Mouse (Mus musculus): ENCODE data around the gene Cryba1.

The Cryba1 gene

GRCm38 (mm10) chr11:77719055-77719454 is 6.0 kb downstream of the Cryba1 start:
- in situ Hi-C loops (cut with MboI, MseI), result no loop called here

- in situ Hi-C loops (cut with MboI, MseI), result no loop called here
Observed at GRCm38 (mm10) chr11:77713736-77714135, 11.3 kb downstream of the Cryba1 start.

DNA sequence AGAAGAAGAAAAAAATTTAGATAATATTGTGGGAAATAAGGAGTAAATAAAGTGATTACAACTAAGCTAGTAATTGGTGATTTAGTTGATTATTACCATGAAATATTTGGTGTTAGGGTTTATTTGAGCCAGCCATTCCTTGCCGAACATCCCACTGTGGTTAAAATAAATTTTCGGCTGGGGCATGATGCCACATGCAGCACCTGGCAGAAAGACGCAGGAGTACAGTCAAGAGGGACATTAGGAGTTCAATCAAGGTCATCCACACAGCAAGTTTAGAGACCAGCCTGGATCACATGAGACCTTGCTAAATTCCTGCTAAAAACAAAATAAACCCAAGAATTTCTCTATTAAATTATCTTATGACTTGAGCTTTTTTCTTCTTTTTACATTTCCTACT is 16.0 kb downstream of the Cryba1 start:
- in situ Hi-C loops (cut with MboI, MseI), result no loop called here

DNA sequence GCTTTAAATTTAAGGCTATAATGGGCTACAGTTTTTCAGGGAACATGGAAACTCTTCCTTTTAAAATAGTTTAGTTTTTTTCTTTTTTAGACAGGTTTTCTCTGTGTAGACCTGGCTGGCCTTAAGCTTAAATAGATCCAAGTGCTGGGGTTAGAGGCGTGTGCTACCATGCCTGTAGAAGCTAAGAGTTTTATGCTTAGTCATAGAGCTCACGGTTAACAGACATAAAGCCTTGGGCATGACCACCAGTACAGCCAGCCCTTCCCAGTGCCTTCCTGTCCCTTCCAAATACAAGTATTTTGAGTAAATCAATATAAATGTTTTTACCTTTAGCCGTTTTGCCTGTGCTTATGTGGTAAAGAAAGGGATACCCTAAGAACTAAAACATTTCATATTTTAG is 19.2 kb downstream of the Cryba1 start:
- in situ Hi-C loops (cut with MboI, MseI), result no loop called here

DNA sequence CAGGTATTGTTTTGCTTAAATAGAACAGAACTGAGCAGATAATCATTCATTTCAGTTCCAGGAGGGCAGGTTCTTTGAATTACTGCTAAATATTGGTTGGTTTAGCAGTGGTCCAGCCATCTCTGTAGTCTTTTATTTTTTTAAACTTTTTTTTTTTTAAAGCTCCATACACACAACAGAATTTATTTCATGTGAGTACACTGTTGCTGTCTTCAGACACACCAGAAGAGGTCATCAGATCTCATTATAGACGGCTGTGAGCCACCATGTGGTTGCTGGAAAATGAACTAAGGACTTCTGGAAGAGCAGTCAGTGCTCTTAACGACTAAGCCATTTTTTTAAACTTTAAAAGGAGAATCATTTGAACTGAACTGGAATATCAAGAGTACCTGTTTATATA is 27.9 kb downstream of the Cryba1 start:
- in situ Hi-C loops (cut with MboI, MseI), result no loop called here

GRCm38 (mm10) chr11:77693026-77693425 is 32.1 kb downstream of the Cryba1 start:
- in situ Hi-C loops (cut with MboI, MseI), result no loop called here

DNA sequence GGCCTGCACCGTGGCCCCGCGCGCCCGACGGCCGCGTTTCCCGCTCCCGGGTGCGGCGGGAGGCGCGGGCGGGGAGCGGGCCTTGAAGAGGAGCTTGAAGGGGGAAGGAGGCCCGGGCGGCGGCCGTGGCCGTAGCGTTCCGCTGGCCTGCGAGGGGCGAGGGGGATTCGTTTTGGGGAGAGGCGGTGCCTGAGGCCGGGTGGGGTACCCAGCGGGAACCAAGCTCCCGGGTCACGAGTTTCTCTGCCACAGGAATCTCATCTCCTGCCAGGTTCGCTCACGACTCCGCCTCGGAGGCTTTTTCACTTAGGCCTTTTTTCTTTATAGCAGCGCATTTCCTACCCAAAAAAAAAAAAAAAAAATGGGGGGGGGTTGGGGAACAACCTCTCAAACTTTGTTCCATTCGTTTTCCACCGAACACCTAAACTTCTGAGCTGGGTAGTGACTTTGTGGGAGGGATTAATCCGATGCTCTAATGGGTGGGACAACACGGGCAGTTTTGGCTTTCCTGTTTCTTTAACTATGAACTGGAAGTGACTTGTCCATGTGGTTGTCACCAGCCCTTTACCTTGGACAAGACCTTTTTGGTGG is 37.4 kb downstream of the Cryba1 start:
- in situ Hi-C loops (cut with MboI, MseI), result no loop called here

- in situ Hi-C loops (cut with MboI, MseI), result no loop called here
Observed at GRCm38 (mm10) chr11:77686841-77687540, 38.1 kb downstream of the Cryba1 start.

DNA sequence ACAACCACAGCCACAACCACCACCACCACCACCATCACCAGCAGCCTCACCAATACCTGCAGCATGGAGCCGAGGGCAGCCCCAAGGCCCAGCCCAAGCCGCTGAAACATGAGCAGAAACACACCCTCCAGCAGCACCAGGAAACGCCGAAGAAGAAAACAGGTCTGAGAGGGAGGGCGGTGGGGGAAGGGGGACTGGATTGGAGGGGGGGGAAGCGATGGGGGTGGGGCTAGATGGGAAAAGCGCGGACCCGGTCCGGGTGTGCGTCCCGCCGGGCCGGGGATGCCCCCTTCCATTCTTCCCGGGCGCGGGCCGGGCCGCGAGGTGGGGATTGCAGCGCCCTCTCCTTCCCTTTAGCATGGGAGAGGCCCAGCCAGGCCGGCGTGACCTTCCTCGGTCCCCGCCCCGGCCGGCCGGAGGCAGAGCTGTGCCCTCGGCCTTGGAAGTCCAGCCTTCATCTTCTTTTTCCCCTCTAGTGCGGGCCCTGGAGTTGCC is 38.7 kb downstream of the Cryba1 start:
- in situ Hi-C loops (cut with MboI, MseI), result no loop called here

DNA sequence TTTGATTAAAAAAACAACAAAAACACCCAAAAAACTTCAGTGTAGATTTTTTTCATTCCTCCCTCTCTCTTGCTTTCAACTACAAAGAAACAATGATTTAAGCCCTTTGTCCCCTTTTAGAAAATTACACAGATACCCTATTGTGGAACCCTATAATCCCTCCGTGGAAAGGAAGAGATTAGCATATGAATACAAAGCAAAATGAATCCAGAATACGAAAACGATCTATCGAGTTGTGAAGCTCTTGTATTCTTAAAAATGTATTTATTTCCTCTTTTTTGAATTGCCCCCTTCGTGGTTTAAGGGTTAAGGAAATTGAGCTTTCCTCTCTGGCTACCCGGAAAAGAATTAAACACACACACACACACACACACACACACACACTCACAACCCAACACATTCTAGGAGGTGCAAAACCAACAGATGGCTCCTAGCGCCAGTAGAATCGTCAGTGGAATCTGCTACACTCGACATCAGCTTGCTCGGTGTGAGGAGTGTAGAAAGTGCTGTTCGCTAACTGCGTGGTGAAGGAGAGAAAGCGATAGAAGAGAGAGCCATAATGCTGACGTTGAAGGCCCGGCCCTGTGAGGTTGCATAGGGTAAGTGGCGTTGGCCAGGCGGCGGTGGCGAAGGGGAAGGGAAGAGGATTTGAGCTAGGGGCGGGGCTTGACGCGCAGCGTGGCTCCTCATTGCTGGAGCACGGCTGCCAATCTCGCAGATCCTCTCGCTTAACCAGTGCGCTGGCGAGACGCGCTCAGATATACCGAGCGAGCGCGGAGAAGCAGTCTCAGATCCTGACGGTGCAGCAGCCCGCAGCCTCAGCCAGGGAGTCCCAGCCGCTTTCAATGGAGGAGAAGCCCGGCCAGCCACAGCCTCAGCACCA is 39.5 kb downstream of the Cryba1 start, which contains the start of gene Nufip2:
Nufip2 (plus strand) TSS at position 773 of the 883 bp plus-strand sequence.
- in situ Hi-C loops (cut with MboI, MseI), result no loop called here

- in situ Hi-C loops (cut with MboI, MseI), result no loop called here
Observed at GRCm38 (mm10) chr11:77684896-77685295, 40.2 kb downstream of the Cryba1 start.

DNA sequence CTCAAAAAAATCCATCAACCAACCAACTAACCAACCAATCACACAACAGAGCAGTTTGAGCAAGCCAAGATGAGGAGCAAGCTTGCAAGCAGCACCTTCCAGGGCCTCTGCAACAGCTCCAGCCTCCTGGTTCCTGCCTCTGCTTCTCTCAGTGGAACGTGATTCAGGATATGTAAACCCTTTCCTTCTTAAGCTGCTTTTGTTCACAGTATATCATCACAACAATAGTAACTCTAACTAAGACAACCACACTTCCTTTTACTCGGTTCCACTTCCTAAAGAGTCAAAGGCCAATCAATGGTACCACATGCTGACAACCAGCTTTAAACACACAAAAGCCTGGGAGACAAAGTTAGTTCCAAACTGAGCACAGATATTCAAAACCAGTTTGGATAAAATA is 45.1 kb downstream of the Cryba1 start:
- in situ Hi-C loops (cut with MboI, MseI), result no loop called here

GRCm38 (mm10) chr11:77673428-77673991 is 51.6 kb downstream of the Cryba1 start:
- in situ Hi-C loops (cut with MboI, MseI), result no loop called here

- in situ Hi-C loops (cut with MboI, MseI), result no loop called here
Observed at GRCm38 (mm10) chr11:77672746-77673145, 52.3 kb downstream of the Cryba1 start.
